Mouse (Mus musculus) spleen, embryonic (tissue): ENCODE measurements at regions not wholly inside any gene's neighbourhood (a gene's known extent, or its start where the extent isn't known, plus 50 kb on each side); places are given as distances from the start of the nearest gene placed in this dataset.

Experiments used
- CTCF ChIA-PET: fragments of 350-600 bp; sonication (Branson Sonifier 250); formaldehyde crosslinking; loops from one replicate; lab custom pipeline; 2022; lab: Charles Lee

DNA sequence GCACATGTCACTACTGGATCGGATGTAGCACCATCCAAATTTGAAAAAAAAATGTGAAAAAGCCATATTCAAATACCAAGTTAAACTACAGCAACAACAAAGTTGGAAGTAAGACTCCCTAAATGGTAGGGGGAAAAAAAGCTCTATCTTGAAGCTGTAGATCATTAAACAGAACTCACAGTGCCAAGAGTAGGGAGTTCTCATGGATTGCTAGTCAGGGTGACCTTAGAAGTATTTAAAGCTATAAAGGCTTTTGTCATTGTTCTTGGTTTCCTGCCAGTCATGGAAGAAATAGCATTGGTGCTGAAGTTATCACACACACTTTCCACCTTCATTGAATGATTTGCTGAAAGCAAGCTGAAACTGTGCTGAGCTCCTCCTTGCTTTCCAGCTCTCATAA is 1122.1 kb downstream of the Adgrl3 start:
- CTCF ChIA-PET, result no interaction called here
